Mouse (Mus musculus): Measurements from ENCODE around the gene Wnt6. TPM values are rescaled to one million over a fixed set of nuclear protein-coding genes. Genes with fewer than 3 reads are reported as not detected.

The Wnt6 gene
- 15.5 and 18.2 TPM in 2 replicates for polyA plus RNA-seq (2016; fragmentation: Nextera tagmentation; extraction: Ambion mirVana)

DNA sequence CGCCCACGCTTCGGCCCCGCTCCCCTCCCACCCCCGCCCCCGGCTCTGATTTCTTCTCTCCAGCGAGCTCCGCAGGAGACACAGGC, at the start of gene Wnt6:
Gene Wnt6, plus strand, starts transcription at position 48 of the 86 bp plus-strand sequence.
- 2% methylated on average over 7 of the region's 8 CpGs for WGBS
- peak within 1 kb of the TSS; percentile 50; the same call in 1 of the 2 replicates for H3K27ac ChIP-seq
- peaks cover 58% of the 10 kb centered on the region for H3K4me1 ChIP-seq (replicated peaks)
- H3K4me3 ChIP-seq: peak within 1 kb of the TSS; percentile 62
- H3K36me3 ChIP-seq: no peaks in the 10 kb centered on the region
- peaks cover 100% of the 10 kb centered on the region for H3K27me3 ChIP-seq (ENCODE audit: insufficient read depth, poor library complexity, severe bottlenecking)
- no peaks in the 10 kb centered on the region for H3K9me3 ChIP-seq
- no peak for DNase-seq (ENCODE audit: low spot score)

GRCm38 (mm10) chr1:74723748-74724147, 47.9 kb upstream of the Wnt6 start:
- Histone ChIP-seq H3K9me3 (no peaks in the 10 kb centered on the region), H3K36me3 (no peaks in the 10 kb centered on the region), H3K4me3 (no peak overlapping the region), H3K4me1 (replicated peaks) (no peaks in the 10 kb centered on the region), H3K27me3 (ENCODE audit: insufficient read depth, poor library complexity, severe bottlenecking) (no peaks in the 10 kb centered on the region), H3K27ac (no peak overlapping the region)
- peak; percentile 16 for DNase-seq (ENCODE audit: low spot score)
- WGBS: 76% methylated on average over 2 of the region's 2 CpGs

DNA sequence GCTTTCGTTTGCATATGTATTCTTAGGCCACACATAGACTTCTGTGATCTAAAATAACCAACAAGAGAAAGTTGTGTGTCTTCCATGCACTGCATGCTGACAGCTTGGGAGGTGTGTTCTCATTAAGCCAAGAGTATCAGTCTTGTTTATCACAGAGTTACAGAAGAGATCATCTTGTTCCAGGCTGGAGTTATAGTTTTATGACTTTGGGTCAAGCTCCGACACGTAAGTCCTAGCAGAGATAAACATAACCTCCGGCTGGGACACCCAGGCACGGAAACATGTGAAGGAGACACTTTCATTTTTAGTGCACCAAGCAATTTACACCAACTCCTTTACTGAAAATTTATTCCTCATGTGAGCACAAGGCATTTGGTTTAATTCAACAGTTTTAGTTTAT, 45.6 kb upstream of the Wnt6 start:
- H3K9me3 ChIP-seq: no peaks in the 10 kb centered on the region
- WGBS: 85% methylated on average over 5 of the region's 5 CpGs
- no peaks in the 10 kb centered on the region for H3K4me1 ChIP-seq (replicated peaks)
- H3K27me3 ChIP-seq (ENCODE audit: insufficient read depth, poor library complexity, severe bottlenecking): no peaks in the 10 kb centered on the region
- H3K27ac ChIP-seq: no peak overlapping the region
- H3K4me3 ChIP-seq: no peak overlapping the region
- DNase-seq (ENCODE audit: low spot score): no peak
- no peaks in the 10 kb centered on the region for H3K36me3 ChIP-seq

GRCm38 (mm10) chr1:74726674-74727073, 45.0 kb upstream of the Wnt6 start:
- Histone ChIP-seq H3K4me1 (replicated peaks) (no peaks in the 10 kb centered on the region), H3K36me3 (no peaks in the 10 kb centered on the region), H3K27ac (no peak overlapping the region), H3K4me3 (no peak overlapping the region), H3K9me3 (no peaks in the 10 kb centered on the region), H3K27me3 (ENCODE audit: insufficient read depth, poor library complexity, severe bottlenecking) (no peaks in the 10 kb centered on the region)
- no peak for DNase-seq (ENCODE audit: low spot score)
- 86% methylated on average over 5 of the region's 5 CpGs for WGBS

DNA sequence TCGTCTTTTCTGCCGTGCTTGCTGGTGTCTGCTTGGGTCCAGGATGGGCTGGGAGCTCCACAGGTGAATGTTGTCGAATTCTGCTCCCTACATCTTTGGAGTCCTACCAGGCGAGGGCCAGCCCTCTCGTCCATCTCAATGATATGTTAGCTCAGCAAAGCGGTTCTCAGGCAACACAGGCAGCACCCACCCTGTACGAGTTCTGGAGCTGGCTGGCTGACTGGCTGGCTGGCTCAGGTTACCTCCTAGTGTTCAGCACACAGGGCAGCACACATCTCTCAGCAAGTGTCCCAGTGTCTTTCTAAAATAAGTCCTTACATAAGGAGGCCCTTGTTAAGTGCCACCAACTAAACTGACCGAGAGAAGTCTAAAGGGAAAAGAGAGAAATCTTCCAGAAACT, 43.2 kb upstream of the Wnt6 start:
- Histone ChIP-seq H3K36me3 (no peaks in the 10 kb centered on the region), H3K27me3 (ENCODE audit: insufficient read depth, poor library complexity, severe bottlenecking) (no peaks in the 10 kb centered on the region), H3K9me3 (no peaks in the 10 kb centered on the region), H3K4me3 (no peak overlapping the region), H3K4me1 (replicated peaks) (no peaks in the 10 kb centered on the region), H3K27ac (no peak overlapping the region)
- 80% methylated on average over 8 of the region's 8 CpGs for WGBS
- no peak for DNase-seq (ENCODE audit: low spot score)

DNA sequence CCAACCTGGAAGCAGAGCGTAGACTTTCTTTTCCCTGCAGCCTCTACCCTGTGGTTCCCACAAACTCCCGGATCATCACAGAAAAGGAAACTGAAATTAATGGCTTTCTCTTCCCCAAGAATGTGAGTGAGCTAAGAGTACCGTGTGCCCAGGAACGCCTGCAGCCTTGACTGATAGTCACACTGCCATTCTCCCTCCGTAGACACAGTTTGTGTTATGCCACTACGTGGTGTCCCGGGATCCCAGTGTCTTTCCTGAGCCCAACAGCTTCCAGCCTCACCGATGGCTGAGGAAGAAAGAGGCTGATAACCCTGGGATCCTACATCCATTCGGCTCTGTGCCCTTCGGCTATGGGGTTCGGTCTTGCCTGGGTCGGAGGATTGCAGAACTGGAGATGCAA, 34.7 kb upstream of the Wnt6 start:
- no peak overlapping the region for H3K27ac ChIP-seq
- no peaks in the 10 kb centered on the region for H3K4me1 ChIP-seq (replicated peaks)
- H3K36me3 ChIP-seq: no peaks in the 10 kb centered on the region
- WGBS: 92% methylated on average over 12 of the region's 12 CpGs
- H3K9me3 ChIP-seq: no peaks in the 10 kb centered on the region
- DNase-seq (ENCODE audit: low spot score): no peak
- H3K4me3 ChIP-seq: no peak overlapping the region
- no peaks in the 10 kb centered on the region; the same call in 1 of the 2 replicates for H3K27me3 ChIP-seq (ENCODE audit: insufficient read depth, poor library complexity, severe bottlenecking)

DNA sequence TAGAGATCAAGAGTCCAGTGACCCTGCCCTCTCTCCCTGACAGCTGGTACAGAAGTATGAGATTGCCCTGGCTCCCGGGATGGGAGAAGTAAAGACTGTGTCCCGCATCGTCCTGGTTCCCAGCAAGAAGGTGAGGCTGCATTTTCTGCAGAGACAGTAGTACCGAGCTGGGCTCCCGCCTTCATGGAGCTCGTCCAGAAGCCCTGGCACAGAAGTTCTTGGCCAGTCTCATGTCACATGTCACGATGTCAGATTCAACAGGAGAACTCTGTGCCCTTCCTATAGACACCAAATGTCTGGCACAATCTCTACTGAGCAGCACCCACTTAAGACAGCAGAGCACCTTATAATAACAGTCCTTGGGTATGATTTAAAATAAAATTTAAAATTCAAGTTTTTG, 34.2 kb upstream of the Wnt6 start:
- Histone ChIP-seq H3K4me1 (replicated peaks) (no peaks in the 10 kb centered on the region), H3K36me3 (no peaks in the 10 kb centered on the region), H3K4me3 (no peak overlapping the region), H3K27me3 (ENCODE audit: insufficient read depth, poor library complexity, severe bottlenecking) (no peaks in the 10 kb centered on the region; the same call in 1 of the 2 replicates), H3K9me3 (no peaks in the 10 kb centered on the region), H3K27ac (no peak overlapping the region)
- 90% methylated on average over 7 of the region's 7 CpGs for WGBS
- no peak for DNase-seq (ENCODE audit: low spot score)

DNA sequence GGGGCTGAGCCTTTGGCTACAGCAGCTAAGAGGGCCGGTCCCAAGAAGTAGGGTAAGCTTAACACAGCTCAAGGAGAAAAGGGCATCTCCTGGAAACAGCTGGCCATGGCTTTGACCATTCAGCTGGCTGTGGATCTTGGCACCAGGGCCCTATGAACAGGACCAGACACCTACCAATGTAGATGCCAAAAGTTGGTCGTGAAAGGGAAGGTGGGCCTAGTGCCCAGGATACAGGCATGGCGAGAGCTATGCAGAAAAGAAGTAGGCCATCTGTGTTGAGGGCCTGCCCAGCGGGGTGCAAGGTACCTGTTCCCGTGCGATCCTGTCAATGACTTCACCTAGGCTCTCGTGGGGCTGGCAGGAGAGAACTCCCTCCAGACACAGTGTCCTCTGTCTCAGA, 30.8 kb upstream of the Wnt6 start:
- Histone ChIP-seq H3K36me3 (no peaks in the 10 kb centered on the region), H3K9me3 (no peaks in the 10 kb centered on the region), H3K4me1 (replicated peaks) (no peaks in the 10 kb centered on the region), H3K27me3 (ENCODE audit: insufficient read depth, poor library complexity, severe bottlenecking) (peaks cover 4% of the 10 kb centered on the region; the same call in 1 of the 2 replicates), H3K4me3 (no peak overlapping the region), H3K27ac (no peak overlapping the region)
- no peak for DNase-seq (ENCODE audit: low spot score)
- WGBS: 82% methylated on average over 7 of the region's 7 CpGs

GRCm38 (mm10) chr1:74747335-74747734, 24.4 kb upstream of the Wnt6 start:
- no peak overlapping the region for H3K4me3 ChIP-seq
- DNase-seq (ENCODE audit: low spot score): no peak
- H3K9me3 ChIP-seq: no peaks in the 10 kb centered on the region
- H3K27me3 ChIP-seq (ENCODE audit: insufficient read depth, poor library complexity, severe bottlenecking): peaks cover 39% of the 10 kb centered on the region
- no peak overlapping the region for H3K27ac ChIP-seq
- H3K36me3 ChIP-seq: no peaks in the 10 kb centered on the region
- peaks cover 11% of the 10 kb centered on the region for H3K4me1 ChIP-seq (replicated peaks)
- 70% methylated on average over 5 of the region's 5 CpGs for WGBS

DNA sequence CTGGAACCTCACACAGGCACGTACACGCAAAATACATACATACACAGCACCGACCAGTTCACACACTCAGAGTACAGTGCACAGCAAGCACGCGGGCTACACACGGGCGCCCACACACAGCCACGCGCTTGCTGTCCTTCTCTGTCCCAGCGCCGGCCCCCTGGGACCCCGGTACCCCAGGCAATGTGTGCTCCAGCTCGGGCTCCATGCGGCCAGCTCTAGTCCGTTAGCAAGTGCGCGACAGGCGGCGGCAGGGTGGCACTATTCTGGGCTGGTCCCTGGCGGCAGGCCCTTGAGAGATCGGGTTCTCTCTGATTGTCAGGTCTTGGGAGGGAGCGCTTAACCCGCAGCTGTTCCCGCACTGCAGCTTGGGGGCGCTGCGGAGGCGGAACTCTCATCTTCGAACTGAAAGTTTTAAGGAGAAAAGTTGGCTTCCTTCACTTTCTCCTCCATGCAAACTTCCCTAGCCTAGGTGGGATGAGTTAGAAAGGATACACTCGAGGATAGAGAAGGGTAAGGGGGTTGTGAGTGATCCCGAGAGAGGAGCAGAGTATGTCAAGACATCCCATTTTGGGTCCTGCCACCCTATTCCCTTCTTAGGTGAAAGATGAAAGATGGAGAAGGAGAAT, 22.9 kb upstream of the Wnt6 start, which contains the start of gene Prkag3:
Gene Prkag3, minus strand, starts transcription at position 579 of the 629 bp plus-strand sequence.
- H3K4me3 ChIP-seq: peak within 1 kb of the TSS; percentile 47
- 10% methylated on average over 30 of the region's 30 CpGs for WGBS
- H3K27me3 ChIP-seq (ENCODE audit: insufficient read depth, poor library complexity, severe bottlenecking): peaks cover 39% of the 10 kb centered on the region
- peaks cover 11% of the 10 kb centered on the region for H3K4me1 ChIP-seq (replicated peaks)
- no peaks in the 10 kb centered on the region for H3K9me3 ChIP-seq
- peak; percentile 55 for DNase-seq (ENCODE audit: low spot score)
- no peaks in the 10 kb centered on the region for H3K36me3 ChIP-seq
- H3K27ac ChIP-seq: peak within 1 kb of the TSS; percentile 50; the same call in 1 of the 2 replicates

- Histone ChIP-seq H3K27me3 (ENCODE audit: insufficient read depth, poor library complexity, severe bottlenecking) (peaks cover 39% of the 10 kb centered on the region), H3K36me3 (no peaks in the 10 kb centered on the region), H3K9me3 (no peaks in the 10 kb centered on the region), H3K4me1 (replicated peaks) (peaks cover 11% of the 10 kb centered on the region), H3K27ac (no peak overlapping the region), H3K4me3 (no peak overlapping the region)
- no peak for DNase-seq (ENCODE audit: low spot score)
- 71% methylated on average over 7 of the region's 7 CpGs for WGBS
Observed at GRCm38 (mm10) chr1:74749301-74749700, 22.4 kb upstream of the Wnt6 start.

DNA sequence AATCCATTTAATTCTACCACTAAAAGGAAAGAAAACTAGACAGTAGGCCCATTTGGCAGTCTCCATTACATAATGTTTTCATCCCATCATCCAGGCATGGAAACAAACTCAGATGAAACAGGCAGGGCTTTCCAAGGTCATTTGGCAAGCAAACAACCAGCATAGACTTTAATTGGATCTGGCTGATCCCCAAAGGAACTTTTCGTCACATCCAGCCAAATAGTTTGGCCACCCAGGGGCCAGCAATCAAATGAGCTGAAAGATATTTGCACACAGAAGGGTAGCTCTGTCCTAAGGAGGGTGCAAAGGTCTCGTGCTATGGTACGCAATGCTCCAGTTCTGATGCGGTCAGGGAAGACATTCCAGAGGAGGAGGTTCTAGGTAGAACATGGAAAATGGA, 21.0 kb upstream of the Wnt6 start:
- Histone ChIP-seq H3K9me3 (no peaks in the 10 kb centered on the region), H3K36me3 (no peaks in the 10 kb centered on the region), H3K4me1 (replicated peaks) (peaks cover 11% of the 10 kb centered on the region), H3K27ac (no peak overlapping the region), H3K27me3 (ENCODE audit: insufficient read depth, poor library complexity, severe bottlenecking) (peaks cover 37% of the 10 kb centered on the region), H3K4me3 (no peak overlapping the region)
- 83% methylated on average over 4 of the region's 4 CpGs for WGBS
- no peak for DNase-seq (ENCODE audit: low spot score)

DNA sequence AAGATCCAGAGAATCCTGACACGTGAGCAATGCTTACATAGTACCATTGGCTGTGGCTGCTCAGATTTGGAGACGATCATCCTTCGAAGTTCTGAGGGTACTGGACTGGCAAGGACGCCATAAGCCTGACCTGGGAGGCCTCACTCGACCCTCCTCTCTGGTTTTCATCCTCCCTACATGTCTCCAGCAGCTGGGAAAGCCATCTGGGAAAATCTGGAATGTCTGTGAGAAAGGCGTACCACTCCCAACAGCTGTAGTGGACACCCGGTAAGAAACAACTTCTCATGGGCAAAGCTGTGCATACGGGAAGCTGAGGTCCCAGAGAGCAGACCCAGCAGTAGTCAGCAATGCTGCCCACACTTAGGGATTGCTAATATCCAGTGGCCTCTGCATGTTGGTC, 19.5 kb upstream of the Wnt6 start:
- no peak overlapping the region for H3K27ac ChIP-seq
- H3K4me1 ChIP-seq (replicated peaks): peaks cover 11% of the 10 kb centered on the region
- H3K4me3 ChIP-seq: no peak overlapping the region
- H3K27me3 ChIP-seq (ENCODE audit: insufficient read depth, poor library complexity, severe bottlenecking): peaks cover 29% of the 10 kb centered on the region
- no peaks in the 10 kb centered on the region for H3K9me3 ChIP-seq
- no peaks in the 10 kb centered on the region for H3K36me3 ChIP-seq
- 85% methylated on average over 8 of the region's 8 CpGs for whole genome bisulfite sequencing
- DNase-seq (ENCODE audit: low spot score): no peak

DNA sequence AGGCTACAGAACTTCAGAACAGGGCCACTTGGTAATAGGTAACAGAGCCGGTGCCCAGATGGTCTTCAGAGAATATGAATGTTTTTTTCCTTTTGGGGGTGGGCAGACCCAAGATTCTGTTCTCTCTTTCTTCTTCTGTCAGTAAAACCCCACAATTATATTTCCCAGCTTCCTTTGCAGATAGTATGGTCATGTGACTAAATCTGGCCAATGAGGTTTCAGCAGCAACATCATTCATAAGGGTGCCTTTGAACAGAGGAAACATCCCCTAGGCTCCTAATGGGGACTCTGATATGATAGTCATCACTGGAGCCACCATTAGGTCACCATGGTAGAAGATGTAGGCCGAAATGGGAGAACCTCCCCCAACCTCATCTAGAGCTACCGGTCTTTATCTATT, 18.9 kb upstream of the Wnt6 start:
- Histone ChIP-seq H3K4me3 (no peak overlapping the region), H3K27me3 (ENCODE audit: insufficient read depth, poor library complexity, severe bottlenecking) (peaks cover 26% of the 10 kb centered on the region), H3K4me1 (replicated peaks) (peaks cover 11% of the 10 kb centered on the region), H3K9me3 (no peaks in the 10 kb centered on the region), H3K27ac (no peak overlapping the region), H3K36me3 (no peaks in the 10 kb centered on the region)
- no peak for DNase-seq (ENCODE audit: low spot score)
- WGBS: 94% methylated on average over 3 of the region's 3 CpGs
